Mouse (Mus musculus) erythroblast, embryonic 14.5 days (primary cell): Measurements from ENCODE around the gene Rps6kb2.

Experiments
- GATA1 ChIP-seq: IDR thresholded peaks from 2 replicates; pipeline ENCODE4 v1.6.1; 2012; ENCODE audit warnings: low read length, inconsistent platforms, mixed read lengths
- TAL1 ChIP-seq: IDR thresholded peaks from 3 replicates; pipeline ENCODE4 v1.6.1; 2012; ENCODE audit warnings: low read length, inconsistent platforms, mixed read lengths

DNA sequence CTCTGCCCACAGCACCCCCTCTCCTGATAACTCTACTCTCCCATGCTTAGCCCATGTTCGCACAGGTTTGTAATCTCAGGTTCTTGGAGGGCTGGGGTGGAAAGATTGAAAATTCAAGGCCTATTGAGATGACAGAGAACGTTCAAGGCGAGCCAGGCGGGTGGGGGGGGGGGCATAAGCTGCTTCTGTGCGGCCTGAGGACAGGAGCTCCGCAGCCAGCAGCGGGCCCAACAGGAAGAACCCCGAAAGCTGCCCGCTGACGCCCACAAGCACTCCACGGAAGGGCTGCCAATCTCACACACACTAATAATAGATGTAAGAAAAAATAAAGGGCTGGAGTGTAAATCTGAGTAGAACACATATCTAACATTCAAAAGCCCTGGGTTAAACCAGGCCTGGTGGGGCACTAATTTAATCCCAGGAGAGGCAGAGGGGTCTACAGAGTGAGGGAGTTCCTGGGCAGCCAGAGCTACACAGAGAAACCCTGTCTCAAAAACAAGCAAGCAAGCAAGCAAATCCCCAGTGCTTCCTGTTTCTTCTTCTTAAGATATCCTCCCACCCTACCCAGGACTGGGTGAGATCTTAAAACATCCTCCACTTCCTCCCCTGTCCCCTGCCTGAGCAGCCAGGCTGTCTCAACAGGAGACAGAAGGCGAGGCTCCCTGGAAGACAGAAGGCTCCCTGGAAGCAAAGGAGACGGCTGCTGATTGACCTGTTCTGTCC, 40.6 kb upstream of the Rps6kb2 start:
- TF ChIP-seq TAL1: no peak
- no peak for TF ChIP-seq GATA1
